Mouse (Mus musculus): ENCODE measurements around the gene Dnajb14. TPM values are rescaled to one million over a fixed set of nuclear protein-coding genes. Genes with fewer than 3 reads are reported as not detected.
A peak's percentile ranks its signal among the peaks of the same experiment; 100 is the strongest.

Gene Dnajb14
- polyA plus RNA-seq, 1 experiment from 2014 or later: 12.3 TPM

DNA sequence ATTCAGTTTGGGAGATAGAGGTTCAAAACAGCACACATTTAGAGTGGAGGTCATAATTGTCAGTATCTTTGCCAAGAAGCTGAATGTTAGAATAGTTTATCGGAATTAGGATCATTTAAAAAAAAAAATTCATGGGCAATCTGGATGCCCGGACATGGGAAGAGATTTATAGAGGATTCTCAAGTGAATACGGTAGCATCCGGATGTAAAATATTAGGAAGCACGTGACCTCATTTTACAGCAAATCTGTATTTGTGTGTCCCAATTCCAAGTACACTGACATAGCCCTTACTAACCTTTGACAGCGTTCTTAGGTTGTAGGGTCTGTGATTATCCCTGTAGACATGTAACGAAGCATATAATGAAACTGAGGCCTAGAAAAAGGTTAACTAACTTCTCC is 51.9 kb downstream of the Dnajb14 start:
- Histone ChIP-seq H3K9me3 (no peaks in the 10 kb centered on the region), H3K4me1 (peaks cover 14% of the 10 kb centered on the region; the same call in 1 of the 2 replicates), H3K4me2 (replicated peaks) (peak overlapping the region; percentile 82), H3K9ac (peak overlapping the region; percentile 74; the same call in 1 of the 2 replicates), H3K4me3 (peak overlapping the region; percentile 73), H3K27me3 (no peaks in the 10 kb centered on the region), H3K36me3 (0 out of 2 replicates have a peak, but pooled peaks cover 16% of the 10 kb centered on the region), H3K27ac (no peak overlapping the region)
- no peak for ATAC-seq (ENCODE audit: insufficient number of reproducible peaks, insufficient read depth, low FRiP score, low TSS enrichment)
- WGBS: 91% methylated on average over 7 of the region's 7 CpGs

DNA sequence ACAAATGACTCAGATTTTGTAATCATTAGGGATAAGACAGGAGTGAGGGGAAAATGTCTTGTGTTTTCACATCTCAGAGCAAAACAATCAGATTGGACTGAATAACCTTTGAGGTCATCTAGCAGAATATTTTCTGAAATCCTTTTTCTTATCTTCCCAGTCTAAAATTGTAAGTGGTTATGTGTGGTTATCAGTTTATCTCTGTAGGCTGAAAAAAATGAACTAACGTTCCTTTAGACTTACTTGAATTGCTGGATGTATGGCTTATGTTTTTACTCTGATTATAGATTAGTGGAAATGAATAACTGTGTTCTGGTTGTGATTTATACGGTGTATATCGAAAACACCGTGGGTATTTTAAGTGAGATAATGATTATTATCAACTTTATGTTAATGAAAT is 53.1 kb downstream of the Dnajb14 start:
- H3K9ac ChIP-seq: no peak overlapping the region
- H3K27me3 ChIP-seq: no peaks in the 10 kb centered on the region
- no peak overlapping the region for H3K27ac ChIP-seq
- H3K4me1 ChIP-seq: peaks cover 14% of the 10 kb centered on the region; the same call in 1 of the 2 replicates
- no peak overlapping the region for H3K4me3 ChIP-seq
- ATAC-seq (ENCODE audit: insufficient number of reproducible peaks, insufficient read depth, low FRiP score, low TSS enrichment): no peak
- WGBS: 89% methylated on average over 4 of the region's 4 CpGs
- H3K36me3 ChIP-seq: peaks cover 16% of the 10 kb centered on the region; the same call in 1 of the 2 replicates
- no peak overlapping the region for H3K4me2 ChIP-seq (replicated peaks)
- H3K9me3 ChIP-seq: no peaks in the 10 kb centered on the region

DNA sequence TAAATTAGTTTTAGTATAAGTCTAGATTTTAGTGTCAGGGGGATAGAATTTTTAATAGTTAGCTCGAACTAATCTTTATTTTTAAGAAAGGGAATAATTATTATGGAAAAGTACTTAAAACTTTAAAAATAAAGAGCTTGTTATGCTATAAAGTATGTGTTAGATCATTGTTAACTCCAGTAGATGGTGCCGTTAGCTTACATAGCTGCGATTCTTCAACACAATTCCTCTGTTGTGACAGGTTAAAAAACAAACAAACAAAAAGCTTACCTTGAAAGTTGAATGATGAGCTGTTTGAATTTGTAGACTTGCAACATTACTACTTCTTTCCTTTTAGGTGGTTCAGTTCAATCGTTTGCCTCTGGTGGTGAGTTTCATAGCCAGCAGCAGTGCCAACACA is 59.5 kb downstream of the Dnajb14 start:
- Histone ChIP-seq H3K36me3 (peaks cover 36% of the 10 kb centered on the region), H3K27ac (no peak overlapping the region), H3K27me3 (no peaks in the 10 kb centered on the region), H3K9ac (no peak overlapping the region), H3K4me1 (no peaks in the 10 kb centered on the region), H3K4me3 (no peak overlapping the region), H3K9me3 (no peaks in the 10 kb centered on the region), H3K4me2 (replicated peaks) (no peak overlapping the region)
- WGBS: 90% methylated on average over 4 of the region's 4 CpGs
- ATAC-seq (ENCODE audit: insufficient number of reproducible peaks, insufficient read depth, low FRiP score, low TSS enrichment): no peak

DNA sequence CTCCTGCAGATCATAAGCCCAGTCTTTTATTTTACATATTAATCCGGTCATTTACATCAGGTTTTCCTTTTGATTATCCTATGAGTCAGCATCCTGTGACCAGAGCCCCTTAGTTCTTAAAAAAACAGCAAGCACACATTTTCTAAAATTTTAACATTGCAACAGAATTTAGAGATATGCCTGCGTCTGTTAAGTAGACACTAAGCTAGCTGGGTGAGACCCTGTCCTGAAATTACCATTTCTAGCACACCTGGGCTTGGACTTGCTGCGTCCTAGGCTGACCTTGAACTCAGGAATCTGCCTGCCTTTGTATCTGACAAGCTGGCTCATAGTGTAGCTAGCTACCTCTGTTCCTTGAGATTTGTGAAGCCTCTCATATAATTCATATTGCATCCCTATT is 62.5 kb downstream of the Dnajb14 start:
- 92% methylated on average over 3 of the region's 3 CpGs for WGBS
- Histone ChIP-seq H3K9ac (no peak overlapping the region), H3K4me3 (no peak overlapping the region), H3K4me1 (no peaks in the 10 kb centered on the region), H3K4me2 (replicated peaks) (no peak overlapping the region), H3K9me3 (no peaks in the 10 kb centered on the region), H3K27me3 (no peaks in the 10 kb centered on the region), H3K36me3 (peaks cover 28% of the 10 kb centered on the region), H3K27ac (no peak overlapping the region)
- no peak for ATAC-seq (ENCODE audit: insufficient number of reproducible peaks, insufficient read depth, low FRiP score, low TSS enrichment)

DNA sequence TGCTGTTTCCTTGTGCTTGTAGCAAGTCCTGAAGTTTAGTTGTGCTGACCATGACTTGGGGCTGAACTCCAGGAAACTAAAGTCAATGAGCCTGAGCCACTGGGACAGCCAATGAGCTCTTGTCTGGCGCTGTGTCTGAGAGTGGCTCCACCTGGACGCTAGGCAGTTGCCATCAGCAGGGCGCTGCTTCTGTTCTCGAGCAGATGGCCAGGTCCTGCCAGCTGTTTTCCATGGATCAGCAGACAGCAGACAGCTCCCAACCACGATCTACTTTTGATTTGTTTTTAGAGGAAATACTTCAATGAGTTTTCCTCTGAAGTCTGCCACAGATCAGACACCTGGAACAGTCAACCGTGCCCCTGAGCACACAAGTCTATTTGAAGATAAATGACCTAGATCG is 65.3 kb downstream of the Dnajb14 start:
- Histone ChIP-seq H3K36me3 (peaks cover 13% of the 10 kb centered on the region), H3K9me3 (no peaks in the 10 kb centered on the region), H3K4me1 (no peaks in the 10 kb centered on the region), H3K27ac (no peak overlapping the region), H3K9ac (no peak overlapping the region), H3K4me2 (replicated peaks) (no peak overlapping the region), H3K27me3 (no peaks in the 10 kb centered on the region), H3K4me3 (no peak overlapping the region)
- WGBS: 70% methylated on average over 7 of the region's 7 CpGs
- no peak for ATAC-seq (ENCODE audit: insufficient number of reproducible peaks, insufficient read depth, low FRiP score, low TSS enrichment)

DNA sequence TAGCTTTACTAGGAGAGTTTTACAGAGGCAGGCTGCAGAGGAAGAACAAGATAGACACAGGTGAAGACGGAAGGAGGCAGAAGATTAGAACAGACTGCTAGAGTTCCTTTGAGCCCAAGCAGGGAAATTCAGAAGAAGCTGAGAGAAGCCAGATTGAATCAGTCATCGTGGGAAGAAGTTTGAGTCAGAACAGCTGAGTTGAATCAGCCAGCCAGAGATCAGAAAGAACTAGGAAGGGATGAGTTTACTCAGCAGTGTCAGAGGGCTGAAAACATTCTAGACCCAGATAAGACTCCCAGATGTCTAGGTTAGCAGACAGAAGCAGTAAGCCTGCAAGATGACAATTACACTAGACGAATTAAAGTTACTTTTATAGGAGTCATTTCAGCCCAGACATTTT is 66.5 kb downstream of the Dnajb14 start:
- ATAC-seq (ENCODE audit: insufficient number of reproducible peaks, insufficient read depth, low FRiP score, low TSS enrichment): no peak
- no peak overlapping the region for H3K27ac ChIP-seq
- H3K4me3 ChIP-seq: no peak overlapping the region
- 76% methylated on average over 3 of the region's 3 CpGs for WGBS
- no peaks in the 10 kb centered on the region for H3K9me3 ChIP-seq
- no peak overlapping the region for H3K4me2 ChIP-seq (replicated peaks)
- no peak overlapping the region for H3K9ac ChIP-seq
- H3K27me3 ChIP-seq: no peaks in the 10 kb centered on the region
- H3K4me1 ChIP-seq: no peaks in the 10 kb centered on the region
- peaks cover 9% of the 10 kb centered on the region for H3K36me3 ChIP-seq

DNA sequence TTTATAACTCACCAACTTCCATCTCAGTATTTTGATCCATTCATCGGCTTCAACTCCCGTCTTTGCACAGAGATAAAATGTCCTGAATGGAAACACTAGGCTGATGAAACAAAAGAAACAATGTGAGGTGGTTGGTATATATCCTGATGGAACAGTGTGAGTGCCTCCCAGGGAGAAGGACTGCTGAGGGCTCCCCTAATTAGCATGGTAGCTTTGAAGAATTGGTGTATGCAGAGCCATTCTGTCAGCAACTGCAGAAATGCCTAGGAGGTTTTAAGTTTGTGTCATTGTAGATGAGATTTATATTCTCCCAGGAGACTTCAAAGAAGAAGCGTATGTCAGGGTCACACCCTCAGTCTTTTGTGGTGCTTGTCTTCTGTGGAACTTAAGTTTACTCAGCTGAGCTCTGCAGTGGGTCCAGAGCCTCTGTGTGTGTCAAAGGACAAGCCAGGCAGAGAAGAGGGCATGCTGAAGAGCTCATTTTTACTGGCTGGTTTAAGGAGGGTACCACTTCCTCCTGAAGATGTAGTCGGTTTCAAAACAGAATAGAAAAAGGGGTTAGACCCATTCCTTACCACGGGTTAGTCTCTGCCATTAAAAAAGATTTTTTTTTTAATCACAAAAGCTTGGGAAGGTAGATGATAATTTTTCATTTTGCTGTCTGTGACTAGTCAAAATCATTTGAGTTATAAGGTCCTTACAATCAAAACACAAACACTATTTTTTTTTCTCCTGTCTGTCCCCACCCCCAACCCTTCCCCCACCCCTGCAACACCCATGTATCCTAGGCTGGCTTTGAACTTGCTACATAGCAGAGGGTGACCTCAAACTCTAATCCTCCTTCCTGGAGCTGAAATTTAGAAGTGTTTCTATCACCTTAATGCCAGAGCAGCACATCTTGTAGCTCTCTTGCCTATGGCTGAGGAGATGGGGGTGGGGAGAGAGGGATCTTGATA is 68.4 kb downstream of the Dnajb14 start:
- H3K9me3 ChIP-seq: no peaks in the 10 kb centered on the region
- H3K4me3 ChIP-seq: no peak overlapping the region
- no peak overlapping the region for H3K9ac ChIP-seq
- ATAC-seq (ENCODE audit: insufficient number of reproducible peaks, insufficient read depth, low FRiP score, low TSS enrichment): no peak
- WGBS: 66% methylated on average over 5 of the region's 5 CpGs
- H3K4me2 ChIP-seq (replicated peaks): no peak overlapping the region
- H3K27ac ChIP-seq: no peak overlapping the region
- H3K36me3 ChIP-seq: no peaks in the 10 kb centered on the region
- H3K4me1 ChIP-seq: no peaks in the 10 kb centered on the region
- H3K27me3 ChIP-seq: no peaks in the 10 kb centered on the region

DNA sequence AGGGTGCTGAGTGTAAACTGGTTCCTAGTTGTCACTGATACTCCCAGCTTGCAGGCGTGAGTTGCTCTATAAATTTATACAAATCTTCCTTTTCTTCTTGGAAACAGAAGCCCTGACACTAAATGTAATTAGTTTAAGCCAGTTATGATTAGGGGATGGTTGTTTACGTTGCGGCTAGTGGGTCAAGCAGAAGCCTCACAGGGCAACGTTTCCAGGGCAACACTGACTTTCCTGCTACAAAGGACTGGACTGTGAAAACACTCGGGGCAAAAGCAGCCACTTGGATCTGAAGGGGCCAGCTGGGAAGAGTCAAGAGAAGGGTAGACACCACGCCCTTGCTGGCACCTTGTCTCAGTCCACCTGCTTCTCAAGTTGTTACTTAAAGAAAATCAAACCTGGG is 69.1 kb downstream of the Dnajb14 start:
- no peak for ATAC-seq (ENCODE audit: insufficient number of reproducible peaks, insufficient read depth, low FRiP score, low TSS enrichment)
- Histone ChIP-seq H3K27me3 (no peaks in the 10 kb centered on the region), H3K9me3 (no peaks in the 10 kb centered on the region), H3K36me3 (no peaks in the 10 kb centered on the region), H3K4me2 (replicated peaks) (no peak overlapping the region), H3K4me3 (no peak overlapping the region), H3K4me1 (no peaks in the 10 kb centered on the region), H3K27ac (no peak overlapping the region), H3K9ac (no peak overlapping the region)
- 32% methylated on average over 6 of the region's 6 CpGs for WGBS

DNA sequence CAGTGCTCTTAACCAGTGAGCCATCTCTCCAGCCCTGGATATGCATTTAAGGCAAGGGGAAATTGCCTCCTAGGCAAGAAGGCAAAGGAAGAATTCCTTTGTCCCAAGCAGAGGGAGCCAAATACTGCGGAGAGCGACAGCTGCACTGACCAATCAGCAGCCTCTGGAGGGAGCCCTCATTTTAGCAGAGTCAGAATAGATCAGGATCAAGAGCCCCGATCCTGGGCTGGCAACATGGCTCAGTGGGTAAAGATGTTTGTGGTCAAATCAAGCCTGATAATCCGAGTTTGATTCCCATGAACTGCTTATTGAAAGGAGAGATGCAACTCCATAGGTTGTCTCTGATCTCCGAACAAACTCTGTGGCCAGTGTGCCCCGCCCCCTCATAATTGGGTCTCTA is 71.1 kb downstream of the Dnajb14 start:
- no peaks in the 10 kb centered on the region for H3K27me3 ChIP-seq
- no peak overlapping the region for H3K4me3 ChIP-seq
- H3K9me3 ChIP-seq: no peaks in the 10 kb centered on the region
- H3K9ac ChIP-seq: no peak overlapping the region
- no peaks in the 10 kb centered on the region for H3K36me3 ChIP-seq
- 0 out of 2 replicates have a peak overlapping the region, but pooled peaks have one; percentile 17 for H3K4me2 ChIP-seq (replicated peaks)
- ATAC-seq (ENCODE audit: insufficient number of reproducible peaks, insufficient read depth, low FRiP score, low TSS enrichment): peak; percentile 54; the same call in 1 of the 2 replicates
- WGBS: 32% methylated on average over 6 of the region's 6 CpGs
- H3K27ac ChIP-seq: no peak overlapping the region
- no peaks in the 10 kb centered on the region for H3K4me1 ChIP-seq

DNA sequence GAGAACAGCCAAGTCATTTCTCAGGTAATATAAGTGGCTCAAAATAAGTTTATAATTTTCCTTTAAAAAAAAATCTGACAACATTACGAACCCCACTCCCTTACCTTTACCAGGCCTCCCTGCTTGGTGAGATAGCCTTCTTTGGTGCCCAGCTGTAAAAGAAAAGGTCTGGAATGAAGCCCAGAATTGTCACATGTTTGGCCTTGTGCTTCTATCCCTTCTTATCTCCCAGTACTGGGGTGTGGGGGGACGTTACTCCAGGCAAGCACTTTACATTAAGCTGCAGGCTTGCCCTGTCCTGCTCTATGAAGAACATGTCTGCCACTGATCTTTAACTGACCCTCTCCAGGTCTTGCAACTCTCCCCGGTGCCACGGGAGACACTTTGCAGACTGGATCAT is 73.3 kb downstream of the Dnajb14 start:
- no peaks in the 10 kb centered on the region for H3K27me3 ChIP-seq
- H3K4me3 ChIP-seq: no peak overlapping the region
- no peak for ATAC-seq (ENCODE audit: insufficient number of reproducible peaks, insufficient read depth, low FRiP score, low TSS enrichment)
- no peaks in the 10 kb centered on the region for H3K4me1 ChIP-seq
- no peak overlapping the region for H3K4me2 ChIP-seq (replicated peaks)
- 75% methylated on average over 4 of the region's 4 CpGs for WGBS
- no peaks in the 10 kb centered on the region for H3K36me3 ChIP-seq
- H3K9ac ChIP-seq: no peak overlapping the region
- no peak overlapping the region for H3K27ac ChIP-seq
- no peaks in the 10 kb centered on the region for H3K9me3 ChIP-seq

DNA sequence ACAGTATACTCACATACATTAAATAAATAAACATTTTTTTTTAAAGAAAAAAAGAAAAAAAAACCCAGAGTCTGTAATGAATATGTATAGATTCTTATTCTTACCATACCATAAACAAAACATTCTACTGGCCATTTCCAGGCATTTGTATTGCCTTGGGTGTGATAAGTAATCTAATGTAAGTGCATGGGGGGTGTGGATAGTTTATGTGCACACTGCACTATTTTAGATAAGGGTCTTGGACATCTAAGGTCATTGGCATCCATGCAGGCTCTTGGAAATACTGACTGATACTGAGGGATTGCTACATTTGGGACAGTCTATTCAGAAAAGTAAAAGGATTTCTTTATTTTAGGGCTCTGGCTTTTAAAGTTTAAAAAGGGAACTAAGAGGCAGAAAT is 74.1 kb downstream of the Dnajb14 start:
- no peak for ATAC-seq (ENCODE audit: insufficient number of reproducible peaks, insufficient read depth, low FRiP score, low TSS enrichment)

DNA sequence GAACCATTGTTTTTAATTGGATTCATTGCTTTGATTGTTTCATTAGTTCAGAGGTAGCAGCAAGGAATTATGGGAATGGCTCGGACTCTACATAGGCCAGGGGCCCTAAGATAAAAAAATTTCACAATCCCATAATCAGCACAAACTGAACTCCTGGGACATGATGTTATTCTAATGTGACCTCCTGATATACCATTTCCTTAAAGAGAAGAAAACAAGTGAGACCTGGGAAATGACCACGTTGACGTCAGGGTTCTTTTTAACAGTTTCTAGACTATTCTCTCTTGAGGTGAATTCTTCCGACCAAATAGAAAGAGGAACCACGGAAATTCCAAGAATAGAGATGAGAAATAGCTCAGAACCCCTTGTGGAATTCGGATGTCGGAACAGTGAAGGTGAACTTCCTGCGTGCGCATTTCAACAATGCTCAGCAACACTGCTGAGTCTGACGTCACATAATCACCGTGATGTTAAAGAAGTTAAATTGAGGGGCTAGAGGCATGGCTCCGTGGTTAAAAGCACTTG is 74.7 kb downstream of the Dnajb14 start:
- H3K4me1 ChIP-seq: no peaks in the 10 kb centered on the region
- H3K36me3 ChIP-seq: no peaks in the 10 kb centered on the region
- H3K9ac ChIP-seq: no peak overlapping the region
- H3K27ac ChIP-seq: no peak overlapping the region
- 87% methylated on average over 12 of the region's 12 CpGs for WGBS
- H3K4me3 ChIP-seq: no peak overlapping the region
- no peaks in the 10 kb centered on the region for H3K27me3 ChIP-seq
- ATAC-seq (ENCODE audit: insufficient number of reproducible peaks, insufficient read depth, low FRiP score, low TSS enrichment): no peak
- H3K9me3 ChIP-seq: no peaks in the 10 kb centered on the region
- H3K4me2 ChIP-seq (replicated peaks): no peak overlapping the region

More for the DNA sequence above, 74.1 kb downstream of the Dnajb14 start:
- Histone ChIP-seq H3K36me3 (no peaks in the 10 kb centered on the region), H3K4me2 (replicated peaks) (no peak overlapping the region), H3K9me3 (no peaks in the 10 kb centered on the region), H3K4me1 (no peaks in the 10 kb centered on the region), H3K27me3 (no peaks in the 10 kb centered on the region), H3K4me3 (no peak overlapping the region), H3K27ac (no peak overlapping the region), H3K9ac (no peak overlapping the region)
